Mouse (Mus musculus) gastrocnemius, adult 2 months (tissue): ENCODE data around the gene Sorl1. TPM values are rescaled to one million over a fixed set of nuclear protein-coding genes. Genes with fewer than 3 reads are reported as not detected.

Experiments
- DNase-seq: peaks from one replicate; pipeline ENCODE4 v3.0.0; 2022
- H3K27ac ChIP-seq: fragments of 200-600 bp; 2 replicates; pipeline ENCODE4 v1.8.1; 2022; ENCODE audit warnings: mild to moderate bottlenecking
- H3K4me3 ChIP-seq: fragments of 200-600 bp; 2 replicates; pipeline ENCODE4 v1.8.1; 2022; ENCODE audit warnings: mild to moderate bottlenecking, moderate library complexity
- CTCF ChIP-seq: fragments of 200-600 bp; IDR thresholded peaks from 2 replicates; pipeline ENCODE4 v1.8.1; 2022; ENCODE audit warnings: antibody characterized with exemption, mild to moderate bottlenecking, moderate library complexity
- intact Hi-C: fragments of 180-260 bp; cut with DNase I; formaldehyde crosslinking; loops from one replicate; pipeline ENCODE4 v1.15.1; 2025
- long read RNA-seq, 2 experiments: library from polyadenylated mRNA; stranded (forward); transcript quantifications; one replicate each; pipeline ENCODE4 v2.0.0; 2021
- total RNA-seq, 2 experiments: library from RNA; stranded (reverse); gene quantifications; 2 replicates each; pipeline ENCODE4 v1.2.3; 2021

The Sorl1 gene
- total RNA-seq: 10 to 100 TPM; 38.7 to 43.4 TPM
- long read RNA-seq, experiment 1, full-length matches to known transcripts: 14 of 29 reads
- long read RNA-seq, experiment 1, partial matches to known transcripts: 4 of 29 reads
- long read RNA-seq, experiment 1, other reads (novel, unspliced or antisense): 11 of 29 reads
- long read RNA-seq, experiment 2, full-length matches to known transcripts: 8 of 35 reads
- long read RNA-seq, experiment 2, partial matches to known transcripts: 20 of 35 reads
- long read RNA-seq, experiment 2, other reads (novel, unspliced or antisense): 7 of 35 reads

DNA sequence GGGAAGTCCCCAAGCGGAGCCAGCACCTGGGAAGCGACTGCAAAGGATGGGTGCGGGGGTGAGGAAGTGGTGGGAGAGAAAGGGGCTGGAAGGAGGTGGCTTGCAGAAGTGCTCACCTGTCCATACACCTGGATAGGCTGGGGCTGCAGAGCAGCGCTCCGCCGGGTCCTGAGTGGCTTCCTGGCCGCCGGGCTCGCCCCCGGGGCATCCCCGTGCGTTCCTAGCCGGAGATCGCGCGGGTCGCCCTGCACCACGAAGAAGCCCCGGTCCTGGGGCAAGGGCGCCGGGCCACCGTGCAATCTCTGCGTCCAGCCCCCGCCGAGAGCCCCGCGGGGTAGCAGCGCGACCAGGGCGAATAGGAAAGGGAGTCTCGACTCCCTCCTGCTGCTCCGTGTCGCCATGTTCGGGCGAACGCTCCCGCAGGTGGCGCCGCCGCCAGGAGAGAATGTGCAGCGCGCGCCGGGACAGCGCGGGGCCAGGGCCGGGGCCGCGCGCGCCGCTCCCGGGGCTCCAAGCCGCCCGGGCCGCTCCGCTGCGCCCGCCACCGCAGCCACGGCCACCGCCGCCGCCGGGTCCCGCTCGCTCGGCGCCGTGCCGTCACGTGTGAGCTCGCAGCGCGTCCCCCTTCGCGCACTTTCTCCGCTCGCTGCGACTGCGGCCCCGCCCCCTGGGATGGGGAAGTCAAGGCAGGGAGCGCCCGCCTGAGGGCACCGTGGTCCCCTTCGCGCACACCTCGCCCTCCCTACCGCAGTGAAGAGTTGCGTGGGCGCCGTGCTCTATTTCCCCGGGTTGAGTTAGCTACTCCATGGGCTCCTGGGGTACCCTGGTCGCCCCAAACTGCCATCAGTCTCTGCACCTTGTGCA, at the start of gene Sorl1:
Gene Sorl1 (minus strand): TSS at position 585 of the 864 bp plus-strand sequence.
- peak; percentile 68 for TF ChIP-seq CTCF
- H3K4me3 ChIP-seq: peak within 1 kb of the TSS; percentile 97
- intact Hi-C loops: loop anchor here (5.0 kb wide), 3 partner anchors 37 to 127 kb away; no protein-coding TSS in a partner anchor
- peak within 1 kb of the TSS; percentile 89 for H3K27ac ChIP-seq
- peak; percentile 88 for DNase-seq

GRCm38 (mm10) chr9:42173781-42174180, 49.7 kb upstream of the Sorl1 start:
- DNase-seq: no peak
- Histone ChIP-seq H3K4me3 (no peak overlapping the region), H3K27ac (no peak overlapping the region)
- intact Hi-C loops: no loop called here
- TF ChIP-seq CTCF: no peak

GRCm38 (mm10) chr9:42169491-42169890, 45.4 kb upstream of the Sorl1 start:
- no peak for TF ChIP-seq CTCF
- intact Hi-C loops: no loop called here
- no peak overlapping the region for H3K4me3 ChIP-seq
- DNase-seq: no peak
- H3K27ac ChIP-seq: no peak overlapping the region

DNA sequence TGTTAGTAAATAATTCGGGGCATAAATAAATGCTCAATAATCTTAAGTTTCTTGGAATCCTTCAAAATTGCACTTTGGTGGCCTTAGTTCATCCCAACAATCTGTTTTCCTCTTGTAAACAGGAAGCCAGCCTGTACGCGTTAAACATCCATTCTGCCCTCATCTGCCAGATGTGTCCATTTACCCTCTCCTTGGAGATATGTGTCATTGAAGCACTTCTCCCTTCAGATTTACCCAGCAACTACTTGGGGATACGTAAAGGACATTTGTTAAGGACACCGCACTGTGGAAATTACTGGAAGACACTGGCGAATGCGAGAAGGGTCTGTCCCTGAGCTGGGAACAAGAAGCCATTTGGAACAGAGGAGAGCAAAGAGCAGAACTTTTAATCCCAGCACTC, 44.9 kb upstream of the Sorl1 start:
- intact Hi-C loops: no loop called here
- TF ChIP-seq CTCF: no peak
- Histone ChIP-seq H3K4me3 (no peak overlapping the region), H3K27ac (no peak overlapping the region)
- no peak for DNase-seq

DNA sequence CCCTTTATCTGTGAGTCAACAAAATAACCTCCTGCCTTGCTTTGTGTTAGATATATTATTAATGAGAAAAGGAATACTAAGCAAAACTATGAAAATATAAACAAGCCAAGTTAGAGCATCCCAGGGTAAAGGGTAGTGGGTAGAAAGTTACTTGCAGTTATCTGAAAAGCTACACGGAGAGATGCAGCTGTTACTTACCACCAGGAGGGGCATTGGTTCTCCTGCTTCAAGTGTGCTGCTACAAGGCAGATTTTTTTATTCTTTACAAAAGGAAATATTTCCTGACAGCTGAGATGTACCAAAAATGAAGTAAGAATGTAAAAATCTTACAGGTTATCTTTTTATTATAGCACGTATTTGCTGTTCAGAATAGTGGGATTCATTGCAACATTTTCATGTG, 40.8 kb upstream of the Sorl1 start:
- H3K4me3 ChIP-seq: no peak overlapping the region
- intact Hi-C loops: loop anchor here (5.0 kb wide), 1 partner anchor 42 kb away; no protein-coding TSS in a partner anchor
- no peak overlapping the region for H3K27ac ChIP-seq
- peak; percentile 36; the same call in 1 of the 2 replicates for TF ChIP-seq CTCF
- no peak for DNase-seq

- no peak for TF ChIP-seq CTCF
- intact Hi-C loops: loop anchor here (5.0 kb wide), 1 partner anchor 44 kb away; no protein-coding TSS in a partner anchor
- no peak for DNase-seq
- Histone ChIP-seq H3K27ac (no peak overlapping the region), H3K4me3 (no peak overlapping the region)
Observed at GRCm38 (mm10) chr9:42163011-42163410, 38.9 kb upstream of the Sorl1 start.

GRCm38 (mm10) chr9:42159376-42159775, 35.3 kb upstream of the Sorl1 start:
- no peak overlapping the region for H3K27ac ChIP-seq
- intact Hi-C loops: no loop called here
- no peak for DNase-seq
- no peak overlapping the region for H3K4me3 ChIP-seq
- TF ChIP-seq CTCF: no peak

DNA sequence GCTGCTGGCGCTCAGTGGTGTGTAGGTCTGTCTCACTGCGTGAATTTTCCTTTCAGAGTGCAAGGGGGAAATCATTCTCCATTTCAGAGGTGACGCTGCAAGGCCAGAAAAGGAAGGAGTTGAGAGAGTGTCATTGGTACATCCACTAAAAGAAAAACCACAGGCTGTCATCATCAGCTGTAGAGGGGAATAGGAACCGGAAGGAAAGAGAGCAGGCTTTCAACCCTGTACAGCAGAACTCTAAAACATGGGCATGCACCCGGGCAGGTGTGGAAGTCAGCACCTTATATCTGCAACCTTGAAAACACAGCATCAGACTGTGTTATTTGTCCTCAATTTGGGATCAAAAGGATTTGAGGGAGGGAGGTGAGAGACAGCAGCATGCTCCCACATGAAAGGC, 34.6 kb upstream of the Sorl1 start:
- intact Hi-C loops: no loop called here
- H3K27ac ChIP-seq: no peak overlapping the region
- no peak for TF ChIP-seq CTCF
- H3K4me3 ChIP-seq: no peak overlapping the region
- no peak for DNase-seq

GRCm38 (mm10) chr9:42157981-42158380, 33.9 kb upstream of the Sorl1 start:
- no peak for TF ChIP-seq CTCF
- Histone ChIP-seq H3K27ac (no peak overlapping the region), H3K4me3 (no peak overlapping the region)
- intact Hi-C loops: no loop called here
- DNase-seq: no peak

DNA sequence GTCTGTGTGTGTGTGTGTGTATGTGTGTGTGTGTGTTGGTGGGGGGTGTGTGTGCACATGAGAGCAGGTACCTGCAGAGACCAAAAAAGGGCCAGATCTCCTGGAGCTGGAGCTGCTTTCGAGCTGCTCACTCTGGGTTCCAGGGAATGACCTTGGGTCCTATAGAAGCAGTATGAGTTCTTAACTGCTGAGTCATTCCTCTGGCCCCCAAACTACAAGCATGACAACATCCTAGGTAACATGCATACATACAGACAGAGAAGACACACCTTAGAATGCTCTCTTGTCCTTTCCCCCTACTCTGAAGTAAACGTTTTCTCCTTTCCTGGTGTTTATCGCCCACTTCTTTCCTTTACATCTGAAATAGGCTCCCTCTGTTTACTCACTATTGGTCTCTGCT, 32.5 kb upstream of the Sorl1 start:
- TF ChIP-seq CTCF: no peak
- intact Hi-C loops: no loop called here
- Histone ChIP-seq H3K4me3 (no peak overlapping the region), H3K27ac (no peak overlapping the region)
- DNase-seq: no peak

DNA sequence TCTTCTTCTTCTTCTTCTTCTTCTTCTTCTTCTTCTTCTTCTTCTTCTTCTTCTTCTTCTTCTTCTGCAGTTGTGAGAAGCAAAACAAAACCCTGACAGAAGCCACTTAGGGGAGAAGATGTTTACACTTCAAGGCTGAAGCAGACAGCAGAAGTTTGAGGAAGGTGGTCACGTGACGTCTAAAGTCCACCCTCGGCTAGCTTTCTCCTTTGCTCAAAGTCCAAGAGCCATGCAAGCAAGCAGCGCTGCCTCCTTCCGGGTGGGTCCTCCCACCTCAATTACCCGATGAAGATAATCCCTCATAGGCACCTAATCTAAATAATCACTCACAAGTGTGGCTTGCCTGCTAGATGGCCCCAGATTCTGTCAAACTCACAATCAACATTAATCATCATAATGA, 30.6 kb upstream of the Sorl1 start:
- intact Hi-C loops: no loop called here
- TF ChIP-seq CTCF: no peak
- DNase-seq: no peak
- no peak overlapping the region for H3K4me3 ChIP-seq
- H3K27ac ChIP-seq: no peak overlapping the region

GRCm38 (mm10) chr9:42148816-42149215, 24.7 kb upstream of the Sorl1 start:
- Histone ChIP-seq H3K4me3 (no peak overlapping the region), H3K27ac (no peak overlapping the region)
- no peak for TF ChIP-seq CTCF
- no peak for DNase-seq
- intact Hi-C loops: no loop called here

DNA sequence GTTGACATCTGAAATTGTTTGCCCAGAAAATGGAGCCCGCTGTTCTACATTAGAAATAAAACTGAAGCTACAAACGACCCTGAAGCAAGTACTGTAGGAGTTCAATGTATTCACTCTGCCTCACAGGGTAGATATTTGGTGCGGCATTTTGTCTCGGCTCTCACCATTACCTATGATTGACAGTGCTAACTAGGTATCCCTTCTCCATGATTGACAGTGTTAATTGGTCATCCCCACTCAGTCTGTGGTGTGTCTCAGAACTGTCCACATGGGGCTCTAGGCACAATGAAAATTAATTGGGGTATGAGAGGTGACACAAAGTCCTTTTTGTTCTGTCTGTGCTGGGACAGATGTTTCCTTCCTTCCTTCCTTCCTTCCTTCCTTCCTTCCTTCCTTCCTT, 23.9 kb upstream of the Sorl1 start:
- no peak for TF ChIP-seq CTCF
- no peak for DNase-seq
- Histone ChIP-seq H3K4me3 (no peak overlapping the region), H3K27ac (no peak overlapping the region)
- intact Hi-C loops: no loop called here
